Mouse (Mus musculus): ENCODE measurements at regions not wholly inside any gene's neighbourhood (a gene's known extent, or its start where the extent isn't known, plus 50 kb on each side); places are given as distances from the start of the nearest gene placed in this dataset.

- TF ChIP-seq POLR2A (IDR thresholded peaks at IDR 0.05; ENCODE audit: control insufficient read depth in 1 of 2, insufficient read depth in 1 of 2, low read depth in 1 of 2, low read length in 2 of 2, poor library complexity in 1 of 2) (no peak), CTCF (IDR thresholded peaks at IDR 0.05 in 2 of 3, conservative IDR thresholded peaks at IDR 0.05 in 1 of 3; ENCODE audit: control insufficient read depth in 1 of 3, insufficient read depth in 1 of 3, low read depth in 2 of 3, low read length in 3 of 3, poor library complexity in 1 of 3, severe bottlenecking in 1 of 3) (no peak), HCFC1 (IDR thresholded peaks at IDR 0.05; ENCODE audit: low read depth, low read length) (no peak), RCOR1 (IDR thresholded peaks at IDR 0.05; ENCODE audit: low read depth, low read length) (no peak), MXI1 (IDR thresholded peaks at IDR 0.05; ENCODE audit: low read depth, low read length) (no peak), NRF1 (IDR thresholded peaks at IDR 0.05; ENCODE audit: insufficient read depth, low read depth, low read length, poor library complexity, severe bottlenecking) (no peak), USF2 (IDR thresholded peaks at IDR 0.05; ENCODE audit: borderline replicate concordance in 1 of 2, insufficient read depth in 1 of 2, low read depth in 1 of 2, low read length in 2 of 2) (no peak), POLR2AphosphoS2 (IDR thresholded peaks at IDR 0.05; ENCODE audit: low read length) (no peak), TAL1 (IDR thresholded peaks at IDR 0.05; ENCODE audit: low read length) (no peak), MYC (IDR thresholded peaks at IDR 0.05; ENCODE audit: low read depth, low read length) (no peak)
Observed at GRCm38 (mm10) chr12:106379151-106379594, 369.1 kb downstream of the Vrk1 start.
